Mouse (Mus musculus) midbrain, embryonic 10.5 days (tissue): ENCODE data around the gene Hoxd12. TPM values are rescaled to one million over a fixed set of nuclear protein-coding genes. Genes with fewer than 3 reads are reported as not detected.

Source experiments
- DNase-seq: peaks from one replicate; pipeline ENCODE4 v3.0.0-alpha.2; 2017; ENCODE audit warnings: low spot score
- H3K27ac ChIP-seq: fragments of 300-500 bp; sonication (generic); replicated peaks from 2 replicates; pipeline ENCODE4 v1.5.1; 2016; ENCODE audit warnings: mild to moderate bottlenecking
- H3K27me3 ChIP-seq: fragments of 300-500 bp; sonication (generic); 2 replicates; pipeline ENCODE4 v1.6.1; 2016; ENCODE audit warnings: low read depth, mild to moderate bottlenecking; ENCODE audit not compliant: poor library complexity, severe bottlenecking
- H3K36me3 ChIP-seq: fragments of 300-500 bp; sonication (generic); 2 replicates; pipeline ENCODE4 v1.6.1; 2016; ENCODE audit warnings: mild to moderate bottlenecking, moderate library complexity
- H3K4me1 ChIP-seq: fragments of 300-500 bp; sonication (generic); 2 replicates; pipeline ENCODE4 v1.6.1; 2016
- H3K4me3 ChIP-seq: fragments of 300-500 bp; sonication (generic); 2 replicates; pipeline ENCODE4 v1.5.1; 2016; ENCODE audit warnings: mild to moderate bottlenecking, moderate library complexity
- H3K9me3 ChIP-seq: fragments of 300-500 bp; sonication (generic); replicated peaks from 2 replicates; pipeline ENCODE4 v1.6.1; 2016; ENCODE audit warnings: mild to moderate bottlenecking
- WGBS: fragments of 180-500 bp; shearing (Covaris S2); methylation state at CpG from one replicate; pipeline ENCODE4 v1.1.7; 2016; 5-methylcytosine and 5-hydroxymethylcytosine counted together
- polyA plus RNA-seq: library from polyadenylated mRNA; unstranded; fragments of >200 nt; fragmentation: Nextera tagmentation; extraction: Ambion mirVana; gene quantifications from 2 replicates; pipeline ENCODE4 v1.2.1, GENCODE M21; 2016

Hoxd12 gene
- polyA plus RNA-seq, 1 experiment from 2014 or later, result not detected

DNA sequence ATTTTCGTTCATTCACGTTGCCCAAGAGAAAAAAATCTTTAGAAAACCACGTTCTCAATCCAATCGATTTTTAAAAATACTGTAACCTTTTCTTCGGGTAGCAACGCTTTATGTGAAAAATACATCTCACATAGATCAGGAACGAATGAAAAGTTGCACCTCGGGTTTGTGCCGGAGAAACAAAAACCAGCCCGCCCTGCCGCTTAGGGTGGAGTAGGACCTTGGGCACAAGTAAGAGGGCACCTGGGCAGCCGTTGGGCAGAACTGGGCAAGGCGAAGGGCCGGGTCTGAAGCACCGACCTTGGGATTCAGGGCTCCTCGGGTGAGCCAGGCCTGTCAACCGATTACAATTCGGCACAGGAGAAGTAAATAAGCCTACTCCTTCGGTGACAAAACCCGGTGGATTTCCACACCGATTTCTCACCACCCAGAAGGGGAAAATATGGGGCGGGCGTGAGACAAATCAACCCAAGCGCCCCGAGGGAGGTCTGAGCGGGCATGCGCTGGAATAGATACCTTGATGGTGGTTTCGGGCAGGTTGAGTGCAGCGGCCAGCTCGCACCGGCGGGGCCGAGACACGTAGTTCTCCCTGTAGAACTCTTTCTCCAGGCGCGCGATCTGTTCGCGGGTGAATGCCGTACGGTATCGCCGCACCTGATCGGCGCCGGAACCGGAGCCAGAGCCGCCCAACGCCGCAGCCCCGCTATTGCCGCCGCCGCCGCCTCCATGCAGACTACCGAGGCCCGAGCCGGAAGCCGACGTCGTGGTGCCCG lies 17.4 kb upstream of the Hoxd12 start:
- Histone ChIP-seq H3K27ac (no peak overlapping the region), H3K4me3 (peak overlapping the region; percentile 32; the same call in 1 of the 2 replicates), H3K4me1 (peaks cover 29% of the 10 kb centered on the region), H3K36me3 (no peaks in the 10 kb centered on the region), H3K9me3 (no peaks in the 10 kb centered on the region), H3K27me3 (peaks cover 100% of the 10 kb centered on the region)
- WGBS, result 2% methylated on average over 62 of the region's 62 CpGs
- peak; percentile 65 for DNase-seq

DNA sequence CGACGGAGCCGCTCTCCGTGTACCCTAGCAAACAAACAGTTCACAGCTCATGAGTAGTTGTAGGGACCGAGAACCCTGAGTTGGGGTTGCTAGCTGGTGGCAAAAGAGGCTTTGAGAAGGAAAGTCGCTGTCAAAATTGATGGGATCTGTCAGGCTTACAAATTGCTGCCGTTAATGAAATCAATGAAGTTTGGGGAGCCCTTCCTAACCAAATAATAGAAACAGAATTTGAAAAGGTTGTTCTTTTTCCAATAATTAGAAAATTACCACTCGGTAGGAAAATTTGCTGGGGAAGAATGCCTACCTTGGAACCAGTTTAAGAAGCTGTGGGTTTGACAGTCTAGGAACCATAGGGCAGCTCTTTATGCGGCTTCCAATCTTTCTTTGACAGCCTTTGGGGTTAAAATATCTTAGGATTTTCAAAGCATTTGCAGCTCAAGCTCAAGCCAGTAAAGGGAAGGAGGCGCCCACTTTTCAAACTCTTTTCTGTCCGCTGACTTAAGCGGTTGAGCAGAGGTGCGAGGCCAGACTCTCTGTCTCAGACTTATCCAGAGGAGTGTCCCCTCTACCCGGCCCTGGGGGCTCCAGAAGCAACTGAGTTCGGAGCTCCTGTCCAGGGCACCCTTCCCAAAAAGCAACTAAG lies 16.7 kb upstream of the Hoxd12 start:
- no peak overlapping the region for H3K27ac ChIP-seq
- no peaks in the 10 kb centered on the region for H3K36me3 ChIP-seq
- no peak for DNase-seq
- H3K27me3 ChIP-seq, result peaks cover 100% of the 10 kb centered on the region
- H3K4me3 ChIP-seq, result peak overlapping the region; percentile 32; the same call in 1 of the 2 replicates
- WGBS, result 1% methylated on average over 15 of the region's 15 CpGs
- H3K4me1 ChIP-seq, result peaks cover 29% of the 10 kb centered on the region
- no peaks in the 10 kb centered on the region for H3K9me3 ChIP-seq

DNA sequence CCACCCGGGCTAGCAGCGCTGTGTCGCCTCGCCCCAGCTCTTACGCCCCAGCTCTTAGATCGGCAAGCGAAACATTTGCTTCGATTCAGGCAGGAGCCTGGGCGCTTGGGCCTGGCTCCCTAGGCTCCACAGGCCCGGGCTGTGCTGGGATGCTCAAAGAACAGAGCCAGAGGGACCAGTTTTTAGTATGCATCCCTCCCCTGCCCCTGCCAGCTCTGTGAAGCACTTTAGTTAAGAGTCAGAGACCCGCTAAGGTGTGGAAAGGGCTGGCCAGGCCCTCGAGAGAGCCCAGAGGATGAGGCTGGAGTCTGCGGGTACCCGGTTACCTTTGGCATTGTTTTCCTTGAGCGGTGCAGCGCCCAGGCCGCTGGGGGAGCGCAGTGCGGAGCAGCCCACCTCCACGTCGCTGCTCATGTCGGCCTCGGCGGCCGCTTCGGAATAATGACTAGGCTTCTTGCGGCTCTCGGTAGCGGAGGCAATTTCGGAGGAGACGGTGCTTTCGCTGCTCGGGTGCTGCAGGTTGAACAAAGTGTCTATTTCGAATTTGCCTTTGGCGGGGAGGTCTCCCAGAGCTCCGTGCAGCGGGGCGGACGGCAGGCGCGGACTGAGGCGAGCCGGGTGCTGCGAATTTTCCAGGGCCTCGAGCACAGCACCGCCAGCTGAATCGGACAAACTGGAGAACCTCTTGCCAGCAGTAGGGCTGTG lies 16.0 kb upstream of the Hoxd12 start:
- peaks cover 100% of the 10 kb centered on the region for H3K27me3 ChIP-seq
- H3K36me3 ChIP-seq, result no peaks in the 10 kb centered on the region
- under 1% methylated on average over 47 of the region's 47 CpGs for WGBS
- no peaks in the 10 kb centered on the region for H3K9me3 ChIP-seq
- no peak overlapping the region for H3K27ac ChIP-seq
- H3K4me3 ChIP-seq, result peak overlapping the region; percentile 29
- H3K4me1 ChIP-seq, result peaks cover 29% of the 10 kb centered on the region
- peak; percentile 66 for DNase-seq

DNA sequence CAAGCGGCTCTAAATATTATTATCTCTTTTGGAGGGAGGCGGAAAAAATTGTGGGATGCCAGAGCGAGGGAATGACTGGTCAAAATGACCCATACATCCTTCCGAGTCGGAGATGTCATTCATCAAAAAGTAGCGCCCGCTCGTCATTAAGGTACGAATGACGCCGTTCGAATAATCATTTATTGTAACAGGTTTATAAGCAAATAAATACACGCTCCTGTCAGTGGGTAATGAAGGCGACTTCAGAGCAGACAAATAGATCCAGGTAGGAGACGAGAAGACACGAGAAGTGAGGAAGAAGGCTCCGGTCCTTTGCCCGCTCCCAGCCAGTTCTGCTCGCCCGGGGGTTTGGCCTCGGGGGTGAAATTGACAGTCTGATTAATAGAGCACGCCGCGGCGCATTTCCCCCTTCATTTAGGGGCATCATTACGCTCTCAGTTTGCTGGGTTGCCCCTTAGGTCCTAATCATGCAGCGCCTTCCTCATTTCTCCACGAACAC lies 15.3 kb upstream of the Hoxd12 start, which contains the start of gene Evx2:
Gene Evx2 (minus strand): TSS at position 51 of the 499 bp plus-strand sequence.
- H3K27me3 ChIP-seq, result peaks cover 100% of the 10 kb centered on the region
- DNase-seq, result peak; percentile 50
- H3K4me1 ChIP-seq, result peaks cover 29% of the 10 kb centered on the region
- 2% methylated on average over 28 of the region's 28 CpGs for WGBS
- H3K27ac ChIP-seq, result no peak within 1 kb of the TSS
- H3K36me3 ChIP-seq, result no peaks in the 10 kb centered on the region
- H3K9me3 ChIP-seq, result no peaks in the 10 kb centered on the region
- H3K4me3 ChIP-seq, result peak within 1 kb of the TSS; percentile 29

DNA sequence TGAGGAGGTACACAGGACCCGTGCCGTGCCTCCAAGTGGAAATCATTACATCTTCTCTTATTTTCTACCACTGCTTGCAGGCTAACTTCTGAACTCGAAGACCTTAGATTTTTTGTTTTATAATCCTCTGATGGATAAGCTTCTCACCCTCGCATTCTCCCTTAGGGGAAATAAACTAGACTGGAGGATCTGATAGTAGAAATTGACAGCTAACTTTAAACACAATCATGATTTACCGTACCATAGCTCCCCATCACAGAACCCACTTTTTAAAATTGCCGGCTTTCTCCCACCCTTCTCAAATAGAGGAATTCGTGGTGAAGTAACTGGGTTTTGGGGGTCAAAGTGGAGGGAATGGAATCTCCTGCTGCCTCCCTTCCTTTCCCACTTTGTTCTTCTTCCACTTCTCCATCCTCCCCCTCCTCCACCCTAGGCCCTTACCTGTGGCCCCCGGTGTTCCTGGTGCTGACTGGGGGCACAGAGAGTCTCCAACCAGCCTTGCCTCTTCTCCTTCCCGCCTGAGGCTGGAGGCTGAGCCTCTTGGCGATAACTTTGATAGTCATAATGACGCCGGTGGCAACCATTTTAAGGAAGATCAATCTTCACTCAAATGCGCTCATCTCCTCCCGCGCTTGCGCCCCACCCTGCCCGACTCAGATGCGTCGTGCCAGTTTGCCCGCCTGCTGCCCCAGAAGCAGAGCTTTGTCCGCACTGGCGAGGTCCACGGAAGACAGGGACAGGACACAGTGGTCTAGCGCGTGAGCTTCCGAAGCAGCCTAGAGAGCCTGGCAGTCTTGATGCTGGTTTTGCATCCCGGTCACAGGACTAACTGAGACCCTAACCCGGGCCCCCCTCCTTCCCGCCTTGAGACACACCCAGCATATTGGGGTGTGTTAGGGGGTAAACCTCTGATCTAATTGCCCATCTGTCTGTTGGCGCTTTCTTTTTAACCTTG lies 14.1 kb upstream of the Hoxd12 start:
- Histone ChIP-seq H3K4me3 (no peak overlapping the region), H3K36me3 (no peaks in the 10 kb centered on the region), H3K4me1 (peaks cover 25% of the 10 kb centered on the region), H3K9me3 (no peaks in the 10 kb centered on the region), H3K27ac (no peak overlapping the region), H3K27me3 (peaks cover 100% of the 10 kb centered on the region)
- DNase-seq, result peak; percentile 58
- WGBS, result 3% methylated on average over 30 of the region's 30 CpGs

DNA sequence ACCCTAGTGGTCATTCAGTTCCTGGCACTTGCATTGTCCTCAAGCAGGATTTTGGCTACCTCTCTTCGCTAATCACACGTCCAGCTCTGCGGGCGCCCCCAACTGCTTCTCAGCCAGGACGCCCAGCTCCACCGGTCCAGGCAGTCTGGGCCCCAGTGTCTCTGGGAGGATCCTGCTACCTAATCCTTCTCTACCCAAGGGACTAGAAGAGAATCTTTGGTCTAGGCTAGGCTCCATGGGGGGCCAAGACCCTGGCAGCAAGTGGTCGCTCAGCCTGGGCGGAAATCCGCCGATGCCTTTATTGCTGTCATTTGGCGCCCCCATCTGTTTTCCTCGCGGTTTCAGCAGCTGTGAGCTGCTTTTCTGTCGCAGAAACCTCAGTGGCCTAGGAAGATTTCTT lies 13.1 kb upstream of the Hoxd12 start:
- Histone ChIP-seq H3K9me3 (no peaks in the 10 kb centered on the region), H3K27me3 (peaks cover 100% of the 10 kb centered on the region), H3K4me3 (peak overlapping the region; percentile 29; the same call in 1 of the 2 replicates), H3K4me1 (peaks cover 19% of the 10 kb centered on the region), H3K36me3 (no peaks in the 10 kb centered on the region), H3K27ac (no peak overlapping the region)
- peak; percentile 81 for DNase-seq
- WGBS, result under 1% methylated on average over 14 of the region's 14 CpGs

DNA sequence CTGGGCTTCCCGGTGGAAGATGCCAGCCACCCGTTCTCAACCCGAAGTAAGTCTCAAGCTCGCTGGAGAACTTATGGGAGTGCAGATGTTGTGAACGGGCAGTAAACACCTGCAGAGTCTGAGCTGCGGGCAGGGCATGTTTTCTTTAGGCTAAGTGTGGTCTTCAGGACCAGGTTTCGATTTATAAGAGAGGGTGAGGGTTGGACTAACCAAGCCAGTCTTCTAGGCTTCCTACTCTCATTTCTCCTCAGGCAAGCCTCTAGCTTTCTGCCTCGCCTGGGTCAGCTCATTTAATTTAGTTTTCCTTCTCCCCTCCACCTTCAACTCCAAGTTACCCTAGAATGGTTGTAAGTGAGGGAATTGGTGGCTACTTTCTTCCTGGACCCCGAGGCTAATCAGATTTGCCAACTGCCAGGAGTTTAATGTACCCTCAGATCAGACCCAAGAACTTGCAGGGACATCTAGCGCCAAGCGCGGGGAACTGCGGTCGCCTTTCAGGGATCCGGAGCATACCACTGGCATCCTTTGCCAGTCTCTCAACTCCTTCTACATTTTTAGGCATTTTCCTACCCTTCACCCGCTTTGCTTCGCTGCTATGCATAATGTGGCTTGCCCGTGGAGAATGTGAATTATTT lies 11.4 kb upstream of the Hoxd12 start:
- Histone ChIP-seq H3K4me1 (peaks cover 21% of the 10 kb centered on the region), H3K9me3 (no peaks in the 10 kb centered on the region), H3K27me3 (peaks cover 100% of the 10 kb centered on the region), H3K27ac (no peak overlapping the region), H3K36me3 (no peaks in the 10 kb centered on the region), H3K4me3 (no peak overlapping the region)
- DNase-seq, result peak; percentile 74
- WGBS, result 4% methylated on average over 18 of the region's 18 CpGs

DNA sequence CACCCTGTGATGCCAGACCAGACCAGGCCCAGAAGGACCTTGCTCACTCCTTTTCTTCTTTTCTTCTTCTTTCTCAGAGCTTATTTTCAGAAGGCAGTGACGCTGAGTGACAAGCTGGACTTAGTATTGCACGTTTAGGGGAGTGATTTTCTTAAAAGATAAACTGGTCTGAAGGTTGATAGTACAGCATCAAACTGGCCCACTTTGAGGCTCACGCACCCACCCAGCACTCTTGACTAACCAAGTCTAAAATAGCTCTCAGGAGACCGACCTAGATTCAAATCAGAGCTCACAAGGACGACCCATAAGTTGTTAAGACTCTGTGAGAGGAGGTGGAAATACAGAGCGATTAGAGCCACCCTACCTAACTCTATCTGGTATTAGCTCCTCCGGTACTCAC lies 8.4 kb upstream of the Hoxd12 start:
- H3K36me3 ChIP-seq, result no peaks in the 10 kb centered on the region
- H3K4me1 ChIP-seq, result peaks cover 17% of the 10 kb centered on the region
- no peak overlapping the region for H3K27ac ChIP-seq
- no peaks in the 10 kb centered on the region for H3K9me3 ChIP-seq
- 2% methylated on average over 7 of the region's 7 CpGs for WGBS
- H3K27me3 ChIP-seq, result peaks cover 100% of the 10 kb centered on the region
- peak; percentile 48 for DNase-seq
- no peak overlapping the region for H3K4me3 ChIP-seq

DNA sequence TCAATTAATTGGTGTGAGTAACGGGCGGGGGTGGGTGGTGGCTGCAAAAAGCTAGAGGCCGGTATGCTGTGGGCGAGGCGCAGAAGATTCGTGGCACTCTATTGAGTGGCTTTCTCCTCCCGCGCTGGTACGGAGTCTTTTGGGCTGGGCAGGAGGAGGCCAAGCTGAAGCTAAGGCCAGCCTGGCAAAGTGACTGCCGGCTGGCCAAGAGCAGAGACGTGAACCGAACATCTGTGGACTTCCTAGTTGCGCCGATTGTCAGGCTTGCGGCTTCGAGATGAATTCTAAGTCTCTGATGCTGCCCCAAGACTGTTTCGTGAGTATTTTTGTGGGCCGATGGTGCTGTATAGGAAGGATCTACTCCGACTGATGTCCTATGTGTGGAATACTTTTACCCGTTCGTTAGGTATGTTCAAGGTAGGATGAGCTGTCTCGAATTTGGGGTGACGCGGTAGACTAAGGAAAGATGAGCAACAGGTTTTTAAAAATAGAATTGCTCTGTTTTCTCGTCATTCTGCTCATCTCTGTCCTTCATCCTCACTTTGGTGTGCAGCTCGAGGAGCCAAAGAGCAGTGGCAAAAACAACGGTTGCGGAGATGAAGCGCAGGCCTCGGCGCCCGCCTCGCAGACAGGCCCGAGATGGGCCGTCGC lies 7.5 kb upstream of the Hoxd12 start:
- Histone ChIP-seq H3K4me1 (peaks cover 12% of the 10 kb centered on the region), H3K27me3 (peaks cover 100% of the 10 kb centered on the region), H3K4me3 (peak overlapping the region; percentile 51), H3K9me3 (no peaks in the 10 kb centered on the region), H3K36me3 (no peaks in the 10 kb centered on the region), H3K27ac (no peak overlapping the region)
- peak; percentile 64 for DNase-seq
- WGBS, result 1% methylated on average over 36 of the region's 36 CpGs

DNA sequence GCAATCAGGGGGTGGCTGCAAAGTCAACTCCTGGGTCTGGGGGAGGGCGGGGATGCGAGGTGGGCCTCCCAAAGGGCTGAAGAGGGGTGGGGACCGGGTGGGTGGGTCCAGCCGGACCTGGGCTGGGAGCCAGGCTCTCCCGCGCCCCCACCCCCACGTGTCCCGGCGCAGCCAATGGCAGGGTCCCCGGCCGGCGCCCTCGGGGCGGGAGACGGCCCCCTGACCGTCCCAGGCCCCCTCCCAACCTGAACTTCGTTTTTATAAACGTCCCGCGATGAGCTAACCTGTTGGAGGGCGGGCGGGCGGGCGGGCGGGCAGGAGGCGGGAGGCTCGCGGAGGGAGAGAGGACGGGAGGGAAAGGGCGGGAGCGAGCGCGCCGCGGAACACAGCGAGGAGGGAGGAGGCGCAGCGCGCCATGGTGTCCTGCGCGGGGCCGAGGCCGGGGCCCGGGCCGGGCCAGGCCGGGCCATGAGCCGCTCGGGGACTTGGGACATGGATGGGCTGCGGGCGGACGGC lies 6.9 kb upstream of the Hoxd12 start, which contains the start of gene Hoxd13:
Gene Hoxd13 (plus strand): TSS at position 469 of the 516 bp plus-strand sequence.
- Histone ChIP-seq H3K27ac (no peak within 1 kb of the TSS), H3K4me3 (peak within 1 kb of the TSS; percentile 51), H3K4me1 (peaks cover 17% of the 10 kb centered on the region), H3K36me3 (no peaks in the 10 kb centered on the region), H3K9me3 (no peaks in the 10 kb centered on the region), H3K27me3 (peaks cover 100% of the 10 kb centered on the region)
- under 1% methylated on average over 34 of the region's 51 CpGs for WGBS
- no peak for DNase-seq
